Mouse (Mus musculus) brain, embryonic 14.5 days (tissue): ENCODE data around the gene Hcn2. TPM values are rescaled to one million over a fixed set of nuclear protein-coding genes. Genes with fewer than 3 reads are reported as not detected.

Experiments used
- DNase-seq: peaks from one replicate; pipeline ENCODE4 v3.0.0-alpha.2; 2011; ENCODE audit warnings: low read depth
- CTCF ChIP-seq: fragments of 200-500 bp; IDR thresholded peaks from 2 replicates; pipeline ENCODE4 v1.5.1; 2012; ENCODE audit warnings: inconsistent platforms, mild to moderate bottlenecking, moderate library complexity, borderline replicate concordance; ENCODE audit not compliant: insufficient read depth, insufficient read length; ENCODE audit errors: extremely low read depth
- POLR2A ChIP-seq: fragments of 200-500 bp; IDR thresholded peaks from 2 replicates; pipeline ENCODE4 v1.6.1; 2012; ENCODE audit warnings: mild to moderate bottlenecking, inconsistent platforms, borderline replicate concordance; ENCODE audit not compliant: poor library complexity, insufficient read depth, insufficient read length, severe bottlenecking; ENCODE audit errors: extremely low read depth
- polyA plus RNA-seq: library from polyadenylated mRNA; depleted of rRNA; stranded (reverse); fragments of >200 nt; gene quantifications from 2 replicates; pipeline ENCODE4 v1.2.3, GENCODE M21; 2012

The Hcn2 gene
- polyA plus RNA-seq, 1 experiment: 16.1 TPM

- TF ChIP-seq POLR2A: no peak
- TF ChIP-seq CTCF: no peak
Measured at GRCm38 (mm10) chr10:79764234-79764633, 47.8 kb downstream of the Hcn2 start.

GRCm38 (mm10) chr10:79765228-79765745, 48.9 kb downstream of the Hcn2 start:
- no peak for TF ChIP-seq CTCF
- TF ChIP-seq POLR2A: no peak
- no peak for DNase-seq

More at GRCm38 (mm10) chr10:79764234-79764633, 47.8 kb downstream of the Hcn2 start:
- DNase-seq: no peak

- TF ChIP-seq CTCF (no peak), POLR2A (no peak)
- no peak for DNase-seq
Measured at GRCm38 (mm10) chr10:79766001-79766507, 49.6 kb downstream of the Hcn2 start.

- peak; percentile 99 for DNase-seq
- TF ChIP-seq CTCF: no peak
- TF ChIP-seq POLR2A: peak; percentile 67; the same call in 1 of the 2 replicates
Measured at GRCm38 (mm10) chr10:79766508-79767325, 50.3 kb downstream of the Hcn2 start, which contains the start of gene Rnf126. TSS of gene Rnf126 (minus strand) at chr10:79766952.

- no peak for TF ChIP-seq POLR2A
- no peak for TF ChIP-seq CTCF
- peak; percentile 98 for DNase-seq
Measured at GRCm38 (mm10) chr10:79767372-79768244, 51.2 kb downstream of the Hcn2 start.

- peak; percentile 82 for DNase-seq
- TF ChIP-seq POLR2A (no peak), CTCF (peak; percentile 96)
Measured at GRCm38 (mm10) chr10:79768400-79768799, 52.0 kb downstream of the Hcn2 start.

GRCm38 (mm10) chr10:79769329-79769728, 52.9 kb downstream of the Hcn2 start:
- TF ChIP-seq POLR2A (no peak), CTCF (no peak)
- no peak for DNase-seq

GRCm38 (mm10) chr10:79772320-79772719, 55.9 kb downstream of the Hcn2 start:
- TF ChIP-seq CTCF: 0 out of 2 replicates have a peak, but pooled peaks have one; percentile 3
- no peak for TF ChIP-seq POLR2A
- DNase-seq: no peak

- TF ChIP-seq CTCF (no peak), POLR2A (no peak)
Measured at GRCm38 (mm10) chr10:79773208-79773607, 56.8 kb downstream of the Hcn2 start.

GRCm38 (mm10) chr10:79774486-79775279, 58.2 kb downstream of the Hcn2 start:
- TF ChIP-seq CTCF: peak; percentile 25; the same call in 1 of the 2 replicates
- no peak for TF ChIP-seq POLR2A
- no peak for DNase-seq

More at GRCm38 (mm10) chr10:79773208-79773607, 56.8 kb downstream of the Hcn2 start:
- no peak for DNase-seq

- DNase-seq: no peak
- TF ChIP-seq POLR2A: no peak
- TF ChIP-seq CTCF: no peak
Measured at GRCm38 (mm10) chr10:79777103-79777531, 60.7 kb downstream of the Hcn2 start, which contains the start of gene Fstl3. TSS of gene Fstl3 (plus strand) at chr10:79777272.

- TF ChIP-seq POLR2A (no peak), CTCF (no peak)
- peak; percentile 77 for DNase-seq
Measured at GRCm38 (mm10) chr10:79778006-79778405, 61.6 kb downstream of the Hcn2 start.

- TF ChIP-seq CTCF (no peak), POLR2A (no peak)
- no peak for DNase-seq
Measured at GRCm38 (mm10) chr10:79779193-79779592, 62.8 kb downstream of the Hcn2 start.
